Mouse (Mus musculus): ENCODE measurements at regions not wholly inside any gene's neighbourhood (a gene's known extent, or its start where the extent isn't known, plus 50 kb on each side); places are given as distances from the start of the nearest gene placed in this dataset.

GRCm38 (mm10) chr4:31395538-31395937 is 568.4 kb upstream of the Map3k7 start:
- Histone ChIP-seq H3K27me3 (ENCODE audit: control insufficient read depth, insufficient read depth, low read length) (no peaks in the 10 kb centered on the region), H3K4me3 (ENCODE audit: insufficient read depth, low read depth, low read length) (no peak overlapping the region), H3K4me1 (ENCODE audit: control insufficient read depth, insufficient read depth, low read length) (no peaks in the 10 kb centered on the region), H3K9ac (ENCODE audit: low read depth, low read length) (no peak overlapping the region), H3K36me3 (ENCODE audit: control insufficient read depth, insufficient read depth, low read length) (no peaks in the 10 kb centered on the region), H3K27ac (replicated peaks; ENCODE audit: insufficient read depth, low read depth, low read length) (no peak overlapping the region), H3K79me2 (ENCODE audit: control insufficient read depth, insufficient read depth, low read length) (no peaks in the 10 kb centered on the region)
- DNase-seq (ENCODE audit: extremely low read depth, low read depth, low spot score): no peak
- 58% methylated on average over 4 of the region's 4 CpGs for WGBS
- no peak for TF ChIP-seq POLR2A (IDR thresholded peaks at IDR 0.05; ENCODE audit: extremely low read depth, insufficient read depth, low read length)
- TF ChIP-seq CTCF (IDR thresholded peaks at IDR 0.05; ENCODE audit: low read depth, low read length): no peak

GRCm38 (mm10) chr4:31403976-31404375 is 559.9 kb upstream of the Map3k7 start:
- Histone ChIP-seq H3K36me3 (ENCODE audit: control insufficient read depth, insufficient read depth, low read length) (no peaks in the 10 kb centered on the region), H3K27ac (replicated peaks; ENCODE audit: insufficient read depth, low read depth, low read length) (no peak overlapping the region), H3K4me3 (ENCODE audit: insufficient read depth, low read depth, low read length) (no peak overlapping the region), H3K79me2 (ENCODE audit: control insufficient read depth, insufficient read depth, low read length) (no peaks in the 10 kb centered on the region), H3K27me3 (ENCODE audit: control insufficient read depth, insufficient read depth, low read length) (no peaks in the 10 kb centered on the region), H3K9ac (ENCODE audit: low read depth, low read length) (no peak overlapping the region), H3K4me1 (ENCODE audit: control insufficient read depth, insufficient read depth, low read length) (no peaks in the 10 kb centered on the region)
- no peak for DNase-seq (ENCODE audit: extremely low read depth, low read depth, low spot score)
- 81% methylated on average over 8 of the region's 8 CpGs for WGBS
- TF ChIP-seq CTCF (IDR thresholded peaks at IDR 0.05; ENCODE audit: low read depth, low read length) (no peak), POLR2A (IDR thresholded peaks at IDR 0.05; ENCODE audit: extremely low read depth, insufficient read depth, low read length) (no peak)

- no peak for TF ChIP-seq CTCF (IDR thresholded peaks at IDR 0.05; ENCODE audit: low read depth, low read length)
- no peaks in the 10 kb centered on the region for H3K79me2 ChIP-seq (ENCODE audit: control insufficient read depth, insufficient read depth, low read length)
- no peaks in the 10 kb centered on the region for H3K27me3 ChIP-seq (ENCODE audit: control insufficient read depth, insufficient read depth, low read length)
- H3K27ac ChIP-seq (replicated peaks; ENCODE audit: insufficient read depth, low read depth, low read length): no peak overlapping the region
- 59% methylated on average over 16 of the region's 16 CpGs for WGBS
- H3K4me3 ChIP-seq (ENCODE audit: insufficient read depth, low read depth, low read length): no peak overlapping the region
- no peak overlapping the region for H3K9ac ChIP-seq (ENCODE audit: low read depth, low read length)
- no peaks in the 10 kb centered on the region for H3K36me3 ChIP-seq (ENCODE audit: control insufficient read depth, insufficient read depth, low read length)
- no peaks in the 10 kb centered on the region for H3K4me1 ChIP-seq (ENCODE audit: control insufficient read depth, insufficient read depth, low read length)
- DNase-seq (ENCODE audit: extremely low read depth, low read depth, low spot score): peak; percentile 17
These were observed 558.8 kb upstream of the Map3k7 start for GRCm38 (mm10) chr4:31404840-31405714.

- Histone ChIP-seq H3K27ac (replicated peaks; ENCODE audit: insufficient read depth, low read depth, low read length) (no peak overlapping the region), H3K79me2 (ENCODE audit: control insufficient read depth, insufficient read depth, low read length) (no peaks in the 10 kb centered on the region), H3K36me3 (ENCODE audit: control insufficient read depth, insufficient read depth, low read length) (no peaks in the 10 kb centered on the region), H3K27me3 (ENCODE audit: control insufficient read depth, insufficient read depth, low read length) (no peaks in the 10 kb centered on the region), H3K9ac (ENCODE audit: low read depth, low read length) (no peak overlapping the region), H3K4me3 (ENCODE audit: insufficient read depth, low read depth, low read length) (no peak overlapping the region), H3K4me1 (ENCODE audit: control insufficient read depth, insufficient read depth, low read length) (no peaks in the 10 kb centered on the region)
- 93% methylated on average over 3 of the region's 3 CpGs for WGBS
- no peak for DNase-seq (ENCODE audit: extremely low read depth, low read depth, low spot score)
- TF ChIP-seq CTCF (IDR thresholded peaks at IDR 0.05; ENCODE audit: low read depth, low read length): no peak
- no peak for TF ChIP-seq POLR2A (IDR thresholded peaks at IDR 0.05; ENCODE audit: extremely low read depth, insufficient read depth, low read length)
These were observed 553.7 kb upstream of the Map3k7 start for GRCm38 (mm10) chr4:31410157-31410556.

- 75% methylated on average over 9 of the region's 9 CpGs for WGBS
- TF ChIP-seq POLR2A (IDR thresholded peaks at IDR 0.05; ENCODE audit: extremely low read depth, insufficient read depth, low read length) (no peak), CTCF (IDR thresholded peaks at IDR 0.05; ENCODE audit: low read depth, low read length) (no peak)
- Histone ChIP-seq H3K27ac (replicated peaks; ENCODE audit: insufficient read depth, low read depth, low read length) (no peak overlapping the region), H3K36me3 (ENCODE audit: control insufficient read depth, insufficient read depth, low read length) (no peaks in the 10 kb centered on the region), H3K9ac (ENCODE audit: low read depth, low read length) (no peak overlapping the region), H3K79me2 (ENCODE audit: control insufficient read depth, insufficient read depth, low read length) (no peaks in the 10 kb centered on the region), H3K27me3 (ENCODE audit: control insufficient read depth, insufficient read depth, low read length) (no peaks in the 10 kb centered on the region), H3K4me1 (ENCODE audit: control insufficient read depth, insufficient read depth, low read length) (no peaks in the 10 kb centered on the region), H3K4me3 (ENCODE audit: insufficient read depth, low read depth, low read length) (no peak overlapping the region)
- DNase-seq (ENCODE audit: extremely low read depth, low read depth, low spot score): no peak
These were observed 551.9 kb upstream of the Map3k7 start for GRCm38 (mm10) chr4:31411770-31412525.

- Histone ChIP-seq H3K4me3 (ENCODE audit: insufficient read depth, low read depth, low read length) (no peak overlapping the region), H3K27me3 (ENCODE audit: control insufficient read depth, insufficient read depth, low read length) (no peaks in the 10 kb centered on the region), H3K36me3 (ENCODE audit: control insufficient read depth, insufficient read depth, low read length) (no peaks in the 10 kb centered on the region), H3K27ac (replicated peaks; ENCODE audit: insufficient read depth, low read depth, low read length) (no peak overlapping the region), H3K9ac (ENCODE audit: low read depth, low read length) (no peak overlapping the region), H3K4me1 (ENCODE audit: control insufficient read depth, insufficient read depth, low read length) (no peaks in the 10 kb centered on the region), H3K79me2 (ENCODE audit: control insufficient read depth, insufficient read depth, low read length) (no peaks in the 10 kb centered on the region)
- DNase-seq (ENCODE audit: extremely low read depth, low read depth, low spot score): no peak
- TF ChIP-seq POLR2A (IDR thresholded peaks at IDR 0.05; ENCODE audit: extremely low read depth, insufficient read depth, low read length): no peak
- no peak for TF ChIP-seq CTCF (IDR thresholded peaks at IDR 0.05; ENCODE audit: low read depth, low read length)
- WGBS: 87% methylated on average over 4 of the region's 4 CpGs
These were observed 546.7 kb upstream of the Map3k7 start for GRCm38 (mm10) chr4:31417161-31417560.
